Mouse (Mus musculus) heart, embryonic 15.5 days (tissue): ENCODE measurements around the gene Smim1. TPM values are rescaled to one million over a fixed set of nuclear protein-coding genes. Genes with fewer than 3 reads are reported as not detected.

Source experiments
- ATAC-seq: fragments of 200-750 bp; cut with Nextera tagmentation; replicated peaks from 2 replicates; pipeline ENCODE4 v1.8.0; 2017; ENCODE audit warnings: low read depth, moderate TSS enrichment; ENCODE audit not compliant: insufficient number of reproducible peaks, insufficient read depth, low FRiP score
- H3K27ac ChIP-seq: fragments of 300-500 bp; sonication (generic); 2 replicates; pipeline ENCODE4 v1.5.1; 2015; ENCODE audit warnings: mild to moderate bottlenecking, inconsistent platforms
- H3K27me3 ChIP-seq: fragments of 300-500 bp; sonication (generic); 2 replicates; pipeline ENCODE4 v1.6.1; 2015; ENCODE audit warnings: inconsistent platforms
- H3K36me3 ChIP-seq: fragments of 300-500 bp; sonication (generic); 2 replicates; pipeline ENCODE4 v1.6.1; 2015; ENCODE audit warnings: mild to moderate bottlenecking, inconsistent platforms
- H3K4me1 ChIP-seq: fragments of 300-500 bp; sonication (generic); replicated peaks from 2 replicates; pipeline ENCODE4 v1.6.1; 2015; ENCODE audit warnings: inconsistent platforms
- H3K4me2 ChIP-seq: fragments of 300-500 bp; sonication (generic); 2 replicates; pipeline ENCODE4 v1.6.1; 2015; ENCODE audit warnings: inconsistent platforms, mild to moderate bottlenecking, moderate library complexity
- H3K4me3 ChIP-seq: fragments of 300-500 bp; sonication (generic); 2 replicates; pipeline ENCODE4 v1.5.1; 2015; ENCODE audit warnings: mild to moderate bottlenecking, inconsistent platforms
- H3K9ac ChIP-seq: fragments of 300-500 bp; sonication (generic); 2 replicates; pipeline ENCODE4 v1.6.1; 2015; ENCODE audit warnings: mild to moderate bottlenecking, inconsistent platforms
- H3K9me3 ChIP-seq: fragments of 300-500 bp; sonication (generic); replicated peaks from 2 replicates; pipeline ENCODE4 v1.6.1; 2016; ENCODE audit warnings: inconsistent platforms
- WGBS: fragments of 180-500 bp; shearing (Covaris S2); methylation state at CpG from one replicate; pipeline ENCODE4 v1.1.7; 2015; ENCODE audit warnings: mixed read lengths; 5-methylcytosine and 5-hydroxymethylcytosine counted together
- polyA plus RNA-seq: library from polyadenylated mRNA; unstranded; fragments of >200 nt; fragmentation: Nextera tagmentation; extraction: Ambion mirVana; gene quantifications from 2 replicates; pipeline ENCODE4 v1.2.1, GENCODE M21; 2015

The Smim1 gene
- polyA plus RNA-seq, 1 experiment from 2014 or later, result 41.4 TPM

DNA sequence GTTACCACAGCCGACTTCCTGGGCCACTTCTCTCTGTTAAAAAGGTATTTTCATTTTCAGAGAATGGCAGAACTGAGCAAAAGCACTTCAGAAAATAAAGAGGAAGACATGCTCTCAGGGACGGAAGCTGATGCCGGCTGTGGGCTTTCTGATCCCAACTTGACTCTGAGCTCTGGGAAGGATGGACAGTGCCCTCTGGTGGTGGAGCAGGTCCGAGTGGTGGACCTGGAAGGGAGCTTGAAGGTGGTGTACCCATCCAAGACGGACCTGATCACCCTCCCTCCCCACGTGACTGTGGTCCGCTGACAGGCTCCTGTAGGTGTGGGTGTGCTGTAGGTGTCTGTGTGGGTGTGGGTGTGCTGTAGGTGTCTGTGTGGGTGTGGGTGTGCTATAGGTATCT, 6.5 kb downstream of the Smim1 start:
- 0 out of 2 replicates have a peak, but pooled peaks cover 2% of the 10 kb centered on the region for H3K27me3 ChIP-seq
- no peak overlapping the region for H3K4me3 ChIP-seq
- H3K9ac ChIP-seq, result no peak overlapping the region
- H3K4me1 ChIP-seq, result peaks cover 28% of the 10 kb centered on the region
- no peak for ATAC-seq
- H3K27ac ChIP-seq, result no peak overlapping the region
- no peak overlapping the region for H3K4me2 ChIP-seq
- peaks cover 59% of the 10 kb centered on the region for H3K36me3 ChIP-seq
- no peaks in the 10 kb centered on the region for H3K9me3 ChIP-seq
- WGBS, result 70% methylated on average over 7 of the region's 7 CpGs

GRCm38 (mm10) chr4:154015476-154015875, 10.6 kb downstream of the Smim1 start:
- Histone ChIP-seq H3K27ac (no peak overlapping the region), H3K9me3 (no peaks in the 10 kb centered on the region), H3K36me3 (peaks cover 47% of the 10 kb centered on the region), H3K4me2 (no peak overlapping the region), H3K9ac (no peak overlapping the region), H3K27me3 (no peaks in the 10 kb centered on the region), H3K4me1 (peaks cover 25% of the 10 kb centered on the region), H3K4me3 (no peak overlapping the region)
- no peak for ATAC-seq
- 87% methylated on average over 11 of the region's 11 CpGs for WGBS

DNA sequence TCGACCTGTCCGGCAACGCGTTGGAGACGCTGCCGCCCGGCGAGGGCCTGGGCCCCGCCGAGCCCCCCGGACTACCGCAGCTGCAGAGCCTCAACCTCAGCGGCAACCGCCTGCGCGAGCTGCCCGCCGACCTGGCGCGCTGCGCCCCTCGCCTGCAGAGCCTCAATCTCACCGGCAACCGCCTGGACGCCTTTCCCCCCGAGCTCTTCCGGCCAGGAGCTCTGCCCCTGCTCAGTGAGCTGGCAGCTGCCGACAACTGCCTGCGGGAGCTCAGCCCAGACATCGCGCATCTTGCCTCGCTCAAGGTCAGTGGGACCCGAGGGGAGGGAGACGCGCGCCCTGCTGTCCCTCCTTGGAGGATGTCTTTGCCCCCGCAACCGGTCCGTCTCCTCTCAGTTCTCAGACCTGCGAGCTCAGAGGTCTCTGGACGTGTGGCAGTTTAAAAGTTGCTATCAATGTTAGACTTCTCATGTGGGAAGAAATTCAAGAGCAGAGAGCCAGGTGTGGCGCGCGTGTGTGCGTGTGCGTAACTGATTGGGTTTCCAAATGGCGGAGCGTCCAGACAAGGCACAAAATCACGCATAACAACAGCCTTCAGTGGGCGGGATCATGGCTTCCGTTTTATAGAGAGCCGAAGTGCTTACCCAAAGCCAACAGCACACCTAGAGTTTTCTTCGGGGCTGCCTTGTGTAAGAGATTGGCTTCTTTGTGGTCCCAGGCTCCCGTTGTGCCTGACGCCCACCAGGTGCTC, 13.7 kb downstream of the Smim1 start:
- no peaks in the 10 kb centered on the region for H3K27me3 ChIP-seq
- H3K9ac ChIP-seq, result peak overlapping the region; percentile 87
- H3K36me3 ChIP-seq, result peaks cover 18% of the 10 kb centered on the region
- H3K4me3 ChIP-seq, result peak overlapping the region; percentile 76
- H3K4me1 ChIP-seq, result peaks cover 25% of the 10 kb centered on the region
- under 1% methylated on average over 50 of the region's 55 CpGs for WGBS
- peak overlapping the region; percentile 57 for H3K27ac ChIP-seq
- ATAC-seq, result no peak
- peak overlapping the region; percentile 96 for H3K4me2 ChIP-seq
- H3K9me3 ChIP-seq, result no peaks in the 10 kb centered on the region

- Histone ChIP-seq H3K27me3 (no peaks in the 10 kb centered on the region), H3K4me2 (peak within 1 kb of the TSS; percentile 96), H3K36me3 (peaks cover 14% of the 10 kb centered on the region), H3K27ac (peak within 1 kb of the TSS; percentile 57), H3K4me3 (peak within 1 kb of the TSS; percentile 76), H3K4me1 (peaks cover 25% of the 10 kb centered on the region), H3K9ac (peak within 1 kb of the TSS; percentile 87), H3K9me3 (no peaks in the 10 kb centered on the region)
- under 1% methylated on average over 54 of the region's 59 CpGs for WGBS
- peak; percentile 94 for ATAC-seq
These were observed 14.4 kb downstream of the Smim1 start, which contains the start of gene Lrrc47 for GRCm38 (mm10) chr4:154011646-154012089. Gene Lrrc47, plus strand, starts transcription at chr4:154011731.

- H3K4me2 ChIP-seq, result peak overlapping the region; percentile 96
- peak overlapping the region; percentile 57; the same call in 1 of the 2 replicates for H3K27ac ChIP-seq
- H3K36me3 ChIP-seq, result peaks cover 14% of the 10 kb centered on the region; the same call in 1 of the 2 replicates
- peaks cover 25% of the 10 kb centered on the region for H3K4me1 ChIP-seq
- ATAC-seq, result no peak
- no peaks in the 10 kb centered on the region for H3K27me3 ChIP-seq
- peak overlapping the region; percentile 76 for H3K4me3 ChIP-seq
- peak overlapping the region; percentile 87 for H3K9ac ChIP-seq
- 29% methylated on average over 13 of the region's 13 CpGs for WGBS
- no peaks in the 10 kb centered on the region for H3K9me3 ChIP-seq
These were observed 15.0 kb downstream of the Smim1 start for GRCm38 (mm10) chr4:154010907-154011645.

GRCm38 (mm10) chr4:154007759-154008158, 18.3 kb downstream of the Smim1 start:
- Histone ChIP-seq H3K4me3 (no peak overlapping the region), H3K4me1 (peaks cover 11% of the 10 kb centered on the region), H3K9ac (no peak overlapping the region), H3K27me3 (no peaks in the 10 kb centered on the region), H3K4me2 (no peak overlapping the region), H3K36me3 (peaks cover 21% of the 10 kb centered on the region; the same call in 1 of the 2 replicates), H3K27ac (no peak overlapping the region), H3K9me3 (no peaks in the 10 kb centered on the region)
- WGBS, result 60% methylated on average over 4 of the region's 4 CpGs
- no peak for ATAC-seq

GRCm38 (mm10) chr4:154006264-154006663, 19.8 kb downstream of the Smim1 start:
- Histone ChIP-seq H3K27ac (no peak overlapping the region), H3K4me3 (no peak overlapping the region), H3K9me3 (no peaks in the 10 kb centered on the region), H3K4me2 (no peak overlapping the region), H3K4me1 (0 out of 2 replicates have a peak, but pooled peaks cover 5% of the 10 kb centered on the region), H3K27me3 (no peaks in the 10 kb centered on the region), H3K36me3 (peaks cover 21% of the 10 kb centered on the region; the same call in 1 of the 2 replicates), H3K9ac (no peak overlapping the region)
- 89% methylated on average over 6 of the region's 6 CpGs for WGBS
- no peak for ATAC-seq

DNA sequence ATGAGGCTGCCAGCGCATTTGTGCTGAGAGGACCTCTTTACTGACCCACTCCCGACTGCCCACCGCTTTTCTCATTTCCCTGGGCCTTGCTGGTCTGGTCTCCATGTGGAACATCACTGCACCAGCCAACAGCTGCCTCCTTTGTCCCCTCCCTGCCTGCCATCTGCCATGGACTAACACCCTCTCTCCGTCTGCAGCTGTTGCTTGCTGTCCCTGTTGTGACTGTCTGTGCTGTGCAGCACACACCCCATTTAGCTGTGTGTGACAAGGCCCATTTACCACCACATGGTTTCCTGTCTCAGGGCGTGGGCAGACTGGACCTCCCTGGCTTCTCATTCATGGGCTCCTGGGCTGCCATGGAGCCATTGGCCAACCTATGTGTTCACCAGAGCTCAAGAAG, 20.5 kb downstream of the Smim1 start:
- no peak overlapping the region for H3K9ac ChIP-seq
- 85% methylated on average over 5 of the region's 5 CpGs for WGBS
- ATAC-seq, result no peak
- no peaks in the 10 kb centered on the region for H3K27me3 ChIP-seq
- H3K4me1 ChIP-seq, result no peaks in the 10 kb centered on the region
- H3K27ac ChIP-seq, result no peak overlapping the region
- no peak overlapping the region for H3K4me3 ChIP-seq
- no peak overlapping the region for H3K4me2 ChIP-seq
- peaks cover 21% of the 10 kb centered on the region; the same call in 1 of the 2 replicates for H3K36me3 ChIP-seq
- H3K9me3 ChIP-seq, result no peaks in the 10 kb centered on the region

- H3K27ac ChIP-seq, result no peak overlapping the region
- H3K4me1 ChIP-seq, result no peaks in the 10 kb centered on the region
- H3K4me2 ChIP-seq, result no peak overlapping the region
- 85% methylated on average over 8 of the region's 8 CpGs for WGBS
- no peak overlapping the region for H3K9ac ChIP-seq
- H3K27me3 ChIP-seq, result no peaks in the 10 kb centered on the region
- H3K4me3 ChIP-seq, result no peak overlapping the region
- peaks cover 80% of the 10 kb centered on the region for H3K36me3 ChIP-seq
- ATAC-seq, result no peak
- no peaks in the 10 kb centered on the region for H3K9me3 ChIP-seq
These were observed 32.5 kb downstream of the Smim1 start for GRCm38 (mm10) chr4:153993505-153993904.

GRCm38 (mm10) chr4:153992715-153993114, 33.3 kb downstream of the Smim1 start:
- H3K9me3 ChIP-seq, result no peaks in the 10 kb centered on the region

DNA sequence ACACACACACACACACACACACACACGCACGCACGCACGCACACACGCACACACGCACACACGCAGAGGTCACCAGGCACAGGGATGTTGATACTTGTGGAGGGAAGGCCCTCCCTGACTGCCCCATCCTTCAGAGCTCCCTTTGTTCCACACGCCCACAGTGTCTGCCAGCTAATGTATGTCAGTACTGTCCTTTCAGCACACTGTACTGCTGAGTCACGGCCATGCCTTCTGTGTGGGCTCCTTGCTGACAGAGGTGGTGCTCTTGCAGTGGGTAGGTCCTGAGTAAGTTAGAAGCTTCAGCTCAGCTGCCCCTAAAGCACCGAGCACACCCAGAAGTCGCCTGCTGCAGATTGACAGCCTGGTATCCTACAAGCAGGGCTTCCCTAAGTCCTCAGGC, 45.6 kb downstream of the Smim1 start:
- ATAC-seq, result no peak
- Histone ChIP-seq H3K27me3 (no peaks in the 10 kb centered on the region), H3K4me2 (no peak overlapping the region), H3K4me3 (no peak overlapping the region), H3K4me1 (peaks cover 15% of the 10 kb centered on the region), H3K9me3 (no peaks in the 10 kb centered on the region), H3K9ac (no peak overlapping the region), H3K36me3 (peaks cover 54% of the 10 kb centered on the region), H3K27ac (no peak overlapping the region)
- WGBS, result 91% methylated on average over 11 of the region's 11 CpGs

More at GRCm38 (mm10) chr4:153992715-153993114, 33.3 kb downstream of the Smim1 start:
- Histone ChIP-seq H3K4me1 (no peaks in the 10 kb centered on the region), H3K27ac (no peak overlapping the region), H3K4me3 (no peak overlapping the region), H3K4me2 (no peak overlapping the region), H3K27me3 (no peaks in the 10 kb centered on the region), H3K9ac (no peak overlapping the region), H3K36me3 (peaks cover 80% of the 10 kb centered on the region)
- ATAC-seq, result no peak
- WGBS, result 84% methylated on average over 10 of the region's 10 CpGs
